Mouse (Mus musculus) kidney, adult 9 months (tissue): ENCODE results near the gene Igf2bp1.

Experiments used
- DNase-seq: peaks from one replicate; pipeline ENCODE4 v3.0.0; 2022

The Igf2bp1 gene

GRCm38 (mm10) chr11:96006852-96007515 is 1.2 kb upstream of the Igf2bp1 start:
- DNase-seq = no peak

GRCm38 (mm10) chr11:96006367-96006851 is 669 bp upstream of the Igf2bp1 start:
- DNase-seq = no peak

GRCm38 (mm10) chr11:96004793-96005402 is 842 bp downstream of the Igf2bp1 start:
- DNase-seq = no peak

GRCm38 (mm10) chr11:96003969-96004792 is 1.6 kb downstream of the Igf2bp1 start:
- DNase-seq = no peak

- DNase-seq = no peak
Measured at GRCm38 (mm10) chr11:96003100-96003900, 2.4 kb downstream of the Igf2bp1 start.

- no peak for DNase-seq
Measured at GRCm38 (mm10) chr11:95994151-95994550, 11.6 kb downstream of the Igf2bp1 start.

- DNase-seq = no peak
Measured at GRCm38 (mm10) chr11:95990886-95991708, 14.6 kb downstream of the Igf2bp1 start.

- no peak for DNase-seq
Measured at GRCm38 (mm10) chr11:95990431-95990830, 15.3 kb downstream of the Igf2bp1 start.

GRCm38 (mm10) chr11:95989864-95990263 is 15.9 kb downstream of the Igf2bp1 start:
- no peak for DNase-seq

- DNase-seq = peak; percentile 89
Measured at GRCm38 (mm10) chr11:95988533-95988932, 17.2 kb downstream of the Igf2bp1 start.

- DNase-seq = no peak
Measured at GRCm38 (mm10) chr11:95987854-95988447, 17.8 kb downstream of the Igf2bp1 start.

GRCm38 (mm10) chr11:95982475-95982874 is 23.3 kb downstream of the Igf2bp1 start:
- DNase-seq = peak; percentile 53

GRCm38 (mm10) chr11:95981804-95982203 is 23.9 kb downstream of the Igf2bp1 start:
- no peak for DNase-seq

GRCm38 (mm10) chr11:95980762-95981418 is 24.9 kb downstream of the Igf2bp1 start:
- peak; percentile 62 for DNase-seq

GRCm38 (mm10) chr11:95978487-95978886 is 27.3 kb downstream of the Igf2bp1 start:
- no peak for DNase-seq

GRCm38 (mm10) chr11:95976290-95976689 is 29.4 kb downstream of the Igf2bp1 start:
- peak; percentile 26 for DNase-seq

- DNase-seq = no peak
Measured at GRCm38 (mm10) chr11:95975694-95976093, 30.0 kb downstream of the Igf2bp1 start.

GRCm38 (mm10) chr11:95973187-95973586 is 32.6 kb downstream of the Igf2bp1 start:
- no peak for DNase-seq

- DNase-seq = no peak
Measured at GRCm38 (mm10) chr11:95963304-95963703, 42.4 kb downstream of the Igf2bp1 start.

- DNase-seq = no peak
Measured at GRCm38 (mm10) chr11:95959152-95959551, 46.6 kb downstream of the Igf2bp1 start.

- DNase-seq = no peak
Measured at GRCm38 (mm10) chr11:95958251-95958650, 47.5 kb downstream of the Igf2bp1 start.
